Mouse (Mus musculus): ENCODE measurements around the gene Slc29a4. TPM values are rescaled to one million over a fixed set of nuclear protein-coding genes. Genes with fewer than 3 reads are reported as not detected.
A peak's percentile ranks its signal among the peaks of the same experiment; 100 is the strongest.

The Slc29a4 gene
- polyA plus RNA-seq, 1 experiment from 2014 or later: 70.6 TPM

DNA sequence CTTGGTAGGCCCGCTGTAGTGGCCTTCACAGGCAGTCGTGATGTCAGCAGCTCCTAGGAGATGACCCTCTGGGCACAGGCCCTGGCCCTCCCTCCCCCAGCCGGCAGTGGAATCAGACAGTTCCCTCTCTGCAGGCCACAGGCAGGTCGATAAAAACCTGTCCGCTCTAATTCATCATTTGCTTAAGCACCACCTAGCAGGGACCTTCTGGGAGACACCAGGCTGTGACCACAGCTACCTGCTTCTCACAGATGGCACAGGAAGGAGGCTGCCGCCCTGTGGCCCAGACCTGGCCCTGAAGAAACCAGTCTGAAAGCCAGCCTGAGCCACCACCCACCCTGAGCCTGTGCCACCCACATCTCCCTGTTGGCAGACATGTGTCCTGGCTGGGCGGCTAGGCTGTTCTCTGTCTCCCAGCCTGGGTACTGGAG is 14.2 kb upstream of the Slc29a4 start:
- peaks cover 2% of the 10 kb centered on the region; the same call in 1 of the 2 replicates for H3K9me3 ChIP-seq
- no peak overlapping the region for H3K9ac ChIP-seq (replicated peaks)
- WGBS: 56% methylated on average over 7 of the region's 7 CpGs
- no peaks in the 10 kb centered on the region for H3K36me3 ChIP-seq
- no peak overlapping the region for H3K4me3 ChIP-seq (replicated peaks)
- H3K4me2 ChIP-seq (replicated peaks): no peak overlapping the region
- H3K4me1 ChIP-seq (replicated peaks): peaks cover 1% of the 10 kb centered on the region; the same call in 1 of the 2 replicates
- no peaks in the 10 kb centered on the region for H3K27me3 ChIP-seq
- no peak overlapping the region for H3K27ac ChIP-seq
- no peak for ATAC-seq

GRCm38 (mm10) chr5:142679065-142679464 is 13.2 kb upstream of the Slc29a4 start:
- no peaks in the 10 kb centered on the region for H3K4me1 ChIP-seq (replicated peaks)
- H3K27ac ChIP-seq: no peak overlapping the region
- H3K4me3 ChIP-seq (replicated peaks): no peak overlapping the region
- no peak for ATAC-seq
- H3K9me3 ChIP-seq: peaks cover 4% of the 10 kb centered on the region; the same call in 1 of the 2 replicates
- H3K27me3 ChIP-seq: no peaks in the 10 kb centered on the region
- no peak overlapping the region for H3K4me2 ChIP-seq (replicated peaks)
- H3K36me3 ChIP-seq: no peaks in the 10 kb centered on the region
- H3K9ac ChIP-seq (replicated peaks): no peak overlapping the region
- WGBS: 87% methylated on average over 1 of the region's 1 CpGs

GRCm38 (mm10) chr5:142681911-142682310 is 10.4 kb upstream of the Slc29a4 start:
- Histone ChIP-seq H3K9ac (replicated peaks) (no peak overlapping the region), H3K4me2 (replicated peaks) (no peak overlapping the region), H3K27ac (no peak overlapping the region), H3K4me1 (replicated peaks) (no peaks in the 10 kb centered on the region), H3K27me3 (no peaks in the 10 kb centered on the region), H3K4me3 (replicated peaks) (no peak overlapping the region), H3K36me3 (no peaks in the 10 kb centered on the region), H3K9me3 (peaks cover 4% of the 10 kb centered on the region; the same call in 1 of the 2 replicates)
- ATAC-seq: no peak
- 83% methylated on average over 3 of the region's 3 CpGs for WGBS

DNA sequence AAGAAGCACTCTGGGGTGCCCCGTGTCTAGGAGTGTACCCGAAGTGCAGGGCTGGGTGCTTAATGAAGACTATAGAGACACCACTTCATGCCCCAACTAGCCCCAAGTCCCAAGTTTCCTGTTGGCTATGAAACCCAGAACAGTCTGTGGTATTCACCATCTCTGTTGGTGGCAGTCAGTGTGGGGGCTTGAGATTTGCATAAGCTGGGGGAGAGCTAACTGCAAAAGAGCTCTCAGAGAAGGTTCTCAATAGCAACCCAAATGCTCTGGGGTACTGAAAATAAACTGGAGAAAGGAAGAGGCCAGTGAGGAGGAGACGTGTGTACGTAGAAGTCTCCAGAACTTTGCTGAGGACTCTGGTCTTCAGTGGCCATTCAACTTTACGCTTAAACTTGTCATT is 9.8 kb upstream of the Slc29a4 start:
- ATAC-seq: no peak
- whole genome bisulfite sequencing: 93% methylated on average over 5 of the region's 5 CpGs
- H3K4me3 ChIP-seq (replicated peaks): no peak overlapping the region
- no peaks in the 10 kb centered on the region for H3K36me3 ChIP-seq
- H3K4me1 ChIP-seq (replicated peaks): 0 out of 2 replicates have a peak, but pooled peaks cover 3% of the 10 kb centered on the region
- no peak overlapping the region for H3K27ac ChIP-seq
- no peaks in the 10 kb centered on the region for H3K27me3 ChIP-seq
- peaks cover 4% of the 10 kb centered on the region; the same call in 1 of the 2 replicates for H3K9me3 ChIP-seq
- no peak overlapping the region for H3K9ac ChIP-seq (replicated peaks)
- H3K4me2 ChIP-seq (replicated peaks): no peak overlapping the region

- peaks cover 25% of the 10 kb centered on the region for H3K4me1 ChIP-seq (replicated peaks)
- peak; percentile 46; the same call in 1 of the 2 replicates for ATAC-seq
- no peaks in the 10 kb centered on the region for H3K36me3 ChIP-seq
- H3K27ac ChIP-seq: peak overlapping the region; percentile 53
- 16% methylated on average over 6 of the region's 6 CpGs for WGBS
- no peak overlapping the region for H3K4me2 ChIP-seq (replicated peaks)
- H3K9me3 ChIP-seq: no peaks in the 10 kb centered on the region
- no peaks in the 10 kb centered on the region; the same call in 1 of the 2 replicates for H3K27me3 ChIP-seq
- no peak overlapping the region for H3K9ac ChIP-seq (replicated peaks)
- H3K4me3 ChIP-seq (replicated peaks): no peak overlapping the region
Measured at GRCm38 (mm10) chr5:142688866-142689265, 3.4 kb upstream of the Slc29a4 start.

DNA sequence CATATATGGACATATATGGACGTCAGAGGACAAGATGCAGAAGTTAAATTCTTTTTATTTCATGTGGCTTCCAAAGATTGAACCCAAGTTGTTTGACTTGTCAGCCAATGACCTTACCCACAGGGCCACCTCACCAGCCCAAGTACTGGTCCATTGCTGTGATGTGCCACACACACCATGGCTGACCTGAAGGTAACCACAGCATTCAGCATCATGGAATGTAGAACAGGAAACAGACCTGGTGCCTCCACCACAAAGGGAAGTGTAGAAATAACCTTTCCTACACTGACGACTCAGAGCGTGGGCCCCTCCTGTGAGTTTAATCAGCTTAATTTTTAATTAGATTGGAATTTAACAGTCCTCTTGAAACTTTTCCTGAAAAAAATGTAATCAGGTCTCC is 2.0 kb upstream of the Slc29a4 start:
- no peaks in the 10 kb centered on the region; the same call in 1 of the 2 replicates for H3K27me3 ChIP-seq
- H3K4me2 ChIP-seq (replicated peaks): no peak overlapping the region
- no peak overlapping the region for H3K4me3 ChIP-seq (replicated peaks)
- H3K9me3 ChIP-seq: no peaks in the 10 kb centered on the region
- no peak overlapping the region for H3K27ac ChIP-seq
- WGBS: 87% methylated on average over 3 of the region's 3 CpGs
- H3K9ac ChIP-seq (replicated peaks): no peak overlapping the region
- H3K4me1 ChIP-seq (replicated peaks): peaks cover 35% of the 10 kb centered on the region
- H3K36me3 ChIP-seq: no peaks in the 10 kb centered on the region
- ATAC-seq: no peak

DNA sequence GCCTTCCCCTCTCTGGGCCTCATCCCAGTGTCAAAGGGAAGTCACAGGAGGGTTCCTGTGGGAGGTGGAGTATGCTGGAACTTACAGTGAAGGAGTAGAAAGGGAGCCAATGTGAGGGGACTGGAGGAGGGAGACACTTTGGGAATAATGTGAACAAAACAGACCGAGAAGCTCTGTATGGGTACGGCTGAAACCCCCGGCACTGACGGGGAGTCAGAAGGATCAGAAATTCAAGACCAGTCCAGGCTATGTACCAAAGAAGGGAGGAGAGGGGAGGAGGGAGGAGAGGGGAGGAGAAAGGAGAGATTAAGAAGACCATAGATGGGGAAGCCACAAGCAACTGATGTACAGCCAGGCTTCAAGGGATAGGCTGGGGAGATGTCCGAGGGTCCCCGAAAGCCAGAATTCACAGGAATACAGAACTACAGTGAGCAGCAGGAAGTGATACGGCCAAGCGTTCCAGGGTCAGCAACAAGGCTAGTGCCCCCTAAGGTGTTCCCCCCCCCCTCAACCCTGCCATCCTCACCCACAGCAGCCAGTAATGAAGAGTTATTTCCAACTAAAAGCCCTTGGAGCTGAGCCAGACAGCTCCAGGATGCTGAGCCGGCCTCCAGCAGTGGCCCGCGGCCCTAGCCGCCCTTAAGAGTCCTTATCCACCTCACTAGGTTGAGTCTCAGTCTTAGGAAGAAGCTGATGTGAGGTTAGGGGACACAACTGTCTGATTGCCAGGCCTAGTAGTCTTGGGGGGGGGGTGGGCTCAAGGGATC is 842 bp downstream of the Slc29a4 start:
- 54% methylated on average over 12 of the region's 12 CpGs for WGBS
- H3K9ac ChIP-seq (replicated peaks): no peak overlapping the region
- H3K36me3 ChIP-seq: no peaks in the 10 kb centered on the region
- H3K4me3 ChIP-seq (replicated peaks): no peak overlapping the region
- H3K27me3 ChIP-seq: no peaks in the 10 kb centered on the region; the same call in 1 of the 2 replicates
- H3K9me3 ChIP-seq: no peaks in the 10 kb centered on the region
- peak; percentile 55; the same call in 1 of the 2 replicates for ATAC-seq
- no peak overlapping the region for H3K4me2 ChIP-seq (replicated peaks)
- peak overlapping the region; percentile 49 for H3K27ac ChIP-seq
- H3K4me1 ChIP-seq (replicated peaks): peaks cover 32% of the 10 kb centered on the region

GRCm38 (mm10) chr5:142693738-142694430 is 1.6 kb downstream of the Slc29a4 start:
- ATAC-seq: 0 out of 2 replicates have a peak, but pooled peaks have one; percentile 47
- peak overlapping the region; percentile 49; the same call in 1 of the 2 replicates for H3K27ac ChIP-seq
- 47% methylated on average over 8 of the region's 8 CpGs for whole genome bisulfite sequencing
- peaks cover 3% of the 10 kb centered on the region; the same call in 1 of the 2 replicates for H3K27me3 ChIP-seq
- no peak overlapping the region for H3K4me2 ChIP-seq (replicated peaks)
- peaks cover 31% of the 10 kb centered on the region for H3K4me1 ChIP-seq (replicated peaks)
- H3K9me3 ChIP-seq: no peaks in the 10 kb centered on the region
- H3K4me3 ChIP-seq (replicated peaks): no peak overlapping the region
- no peak overlapping the region for H3K9ac ChIP-seq (replicated peaks)
- H3K36me3 ChIP-seq: no peaks in the 10 kb centered on the region

DNA sequence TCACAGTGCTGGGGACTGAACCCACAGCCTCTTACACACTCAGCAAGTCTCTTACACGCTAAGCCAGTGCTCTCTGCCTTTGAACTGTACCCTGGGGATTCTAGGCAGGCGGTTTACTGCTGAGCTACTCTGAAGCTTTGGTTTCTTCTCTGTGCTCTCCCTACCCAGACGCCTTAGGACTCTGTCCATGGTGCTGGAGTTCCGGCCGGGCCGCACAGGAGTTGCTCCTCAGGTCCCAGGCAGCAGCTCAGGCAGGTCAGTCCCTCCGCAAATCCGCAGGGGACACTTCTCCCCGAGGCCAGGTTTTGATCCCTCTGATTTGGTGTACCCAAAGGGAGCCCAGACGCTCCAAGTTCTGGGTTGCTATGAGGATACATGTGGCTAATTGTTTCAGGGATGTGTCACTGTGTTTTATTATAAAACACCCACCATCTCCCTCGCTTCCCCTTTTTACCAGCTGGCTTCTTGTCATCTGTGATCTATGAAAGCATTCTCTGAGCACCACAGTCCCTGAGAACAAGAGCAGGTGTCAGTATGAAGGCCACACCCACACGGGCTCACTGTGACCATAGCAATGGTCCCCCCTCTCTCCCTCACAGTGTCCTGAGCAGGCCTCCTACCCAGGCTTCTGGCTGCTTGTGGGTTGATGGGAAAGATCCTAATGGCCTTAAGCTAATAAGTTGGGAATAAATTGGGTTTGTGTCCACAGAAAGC is 2.5 kb downstream of the Slc29a4 start:
- Histone ChIP-seq H3K36me3 (no peaks in the 10 kb centered on the region), H3K4me1 (replicated peaks) (peaks cover 27% of the 10 kb centered on the region), H3K4me3 (replicated peaks) (no peak overlapping the region), H3K9me3 (no peaks in the 10 kb centered on the region), H3K4me2 (replicated peaks) (no peak overlapping the region), H3K27me3 (peaks cover 5% of the 10 kb centered on the region; the same call in 1 of the 2 replicates), H3K27ac (no peak overlapping the region), H3K9ac (replicated peaks) (no peak overlapping the region)
- WGBS: 11% methylated on average over 12 of the region's 12 CpGs
- ATAC-seq: no peak

GRCm38 (mm10) chr5:142696258-142696657 is 3.9 kb downstream of the Slc29a4 start:
- Histone ChIP-seq H3K27ac (no peak overlapping the region), H3K27me3 (peaks cover 19% of the 10 kb centered on the region), H3K9ac (replicated peaks) (no peak overlapping the region), H3K4me3 (replicated peaks) (no peak overlapping the region), H3K9me3 (no peaks in the 10 kb centered on the region), H3K4me2 (replicated peaks) (no peak overlapping the region), H3K36me3 (no peaks in the 10 kb centered on the region), H3K4me1 (replicated peaks) (peaks cover 30% of the 10 kb centered on the region)
- WGBS: 29% methylated on average over 6 of the region's 6 CpGs
- ATAC-seq: no peak

GRCm38 (mm10) chr5:142696865-142697264 is 4.6 kb downstream of the Slc29a4 start:
- no peak overlapping the region for H3K4me3 ChIP-seq (replicated peaks)
- peaks cover 21% of the 10 kb centered on the region for H3K27me3 ChIP-seq
- H3K4me2 ChIP-seq (replicated peaks): no peak overlapping the region
- no peak overlapping the region for H3K9ac ChIP-seq (replicated peaks)
- no peaks in the 10 kb centered on the region for H3K36me3 ChIP-seq
- H3K4me1 ChIP-seq (replicated peaks): peaks cover 31% of the 10 kb centered on the region
- 92% methylated on average over 6 of the region's 6 CpGs for WGBS
- H3K9me3 ChIP-seq: no peaks in the 10 kb centered on the region
- no peak for ATAC-seq
- H3K27ac ChIP-seq: no peak overlapping the region

Data from midbrain, embryonic 13.5 days (tissue).